Mouse (Mus musculus) spleen, postnatal 14 days (tissue): ENCODE measurements around the gene Celf1.
"Not testable (repeated sequence)": the region's sequence is repeated elsewhere in the genome, so short reads cannot be mapped to it uniquely, and the experiment has no call there.

Experiments
- DNase-seq, 2 experiments: peaks; one replicate each; pipeline ENCODE4 v3.0.0; 2021 to 2022; ENCODE audit warnings: low spot score in 2 of 2

Gene Celf1

DNA sequence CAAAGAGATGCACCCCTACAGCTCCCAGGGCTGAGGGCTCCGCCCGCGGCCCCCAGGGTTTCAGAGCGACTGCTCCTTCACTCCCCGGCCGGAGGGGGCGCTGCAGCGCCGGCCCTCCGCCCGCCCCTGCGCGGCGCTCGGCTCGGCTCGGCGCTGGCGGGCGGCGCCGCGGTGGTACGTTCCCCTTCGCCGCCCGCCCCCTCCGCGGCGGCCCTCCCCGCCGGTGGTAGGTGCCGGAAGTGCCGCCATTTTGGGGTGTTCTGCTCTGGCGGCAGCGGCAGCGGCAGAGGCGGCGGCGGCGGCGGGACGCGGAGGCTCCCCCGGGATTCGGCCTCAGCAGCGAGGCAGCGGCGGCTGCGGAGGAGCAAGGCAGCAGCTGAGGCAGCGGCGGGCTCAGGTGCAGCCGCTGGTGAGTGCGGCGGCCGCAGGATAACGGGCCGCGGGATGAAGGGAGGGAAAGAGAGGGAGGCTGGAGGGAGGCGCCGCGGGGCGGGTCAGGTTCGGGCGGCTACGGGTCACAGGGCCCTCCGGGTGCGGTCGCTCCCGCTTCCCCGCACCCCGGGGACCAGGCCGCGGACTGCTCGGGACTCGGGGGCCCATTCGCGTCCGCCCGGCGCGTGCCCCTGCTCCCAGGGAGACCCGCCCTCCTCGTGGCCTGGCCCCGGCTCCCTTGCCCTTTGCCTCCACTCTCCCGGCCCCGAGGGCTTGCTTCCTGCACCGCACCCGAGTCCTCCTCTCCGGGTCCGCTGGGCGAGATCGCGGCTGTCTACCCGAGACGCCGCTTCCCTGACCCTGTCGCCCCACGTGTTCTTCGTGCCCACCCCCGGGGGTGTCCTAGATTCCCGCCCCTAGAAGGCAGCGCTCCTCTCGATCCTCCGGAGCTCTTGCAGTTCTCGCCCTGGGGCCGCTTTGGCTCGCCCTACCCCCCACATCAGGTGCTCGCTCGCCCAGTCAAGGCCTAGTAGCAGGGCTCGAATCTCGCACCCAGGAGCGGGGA is at the start of gene Celf1:
Gene Celf1 (plus strand): TSS at position 150 of the 997 bp plus-strand sequence.
- DNase-seq = peak; percentile 69 to 80

DNA sequence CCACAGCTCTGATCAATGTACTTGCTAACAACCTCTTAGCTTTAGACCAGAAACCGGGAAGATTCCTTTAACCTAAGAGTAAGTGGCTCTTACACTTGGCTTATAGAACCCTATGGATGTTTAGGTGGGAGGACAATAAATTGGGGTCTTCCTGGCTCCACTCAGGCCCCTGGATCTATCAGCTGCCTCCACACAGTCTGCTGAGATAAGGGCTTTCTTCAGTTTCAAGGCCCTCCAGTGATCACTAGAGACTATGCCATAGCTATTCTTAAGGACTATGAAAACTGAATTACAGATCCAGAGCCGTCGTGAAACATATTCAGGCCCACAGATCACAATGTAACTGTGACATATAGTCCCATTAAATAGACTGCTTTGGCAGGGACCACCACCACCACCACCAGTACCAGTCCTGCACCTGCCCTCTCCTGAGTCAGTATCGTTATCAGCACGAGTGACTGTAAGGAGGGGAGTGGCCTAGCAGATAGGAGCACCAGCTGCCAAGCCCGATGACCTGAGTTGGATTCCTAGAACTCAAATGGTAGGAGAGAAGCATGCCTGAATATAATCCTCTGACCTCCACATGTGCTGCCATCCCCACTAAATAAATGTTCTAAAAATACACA is 46.4 kb upstream of the Celf1 start:
- no peak for DNase-seq

GRCm38 (mm10) chr2:90894299-90894677 is 45.9 kb upstream of the Celf1 start:
- DNase-seq = not testable (repeated sequence)

- no peak for DNase-seq
Observed at GRCm38 (mm10) chr2:90903398-90903797, 36.8 kb upstream of the Celf1 start.

DNA sequence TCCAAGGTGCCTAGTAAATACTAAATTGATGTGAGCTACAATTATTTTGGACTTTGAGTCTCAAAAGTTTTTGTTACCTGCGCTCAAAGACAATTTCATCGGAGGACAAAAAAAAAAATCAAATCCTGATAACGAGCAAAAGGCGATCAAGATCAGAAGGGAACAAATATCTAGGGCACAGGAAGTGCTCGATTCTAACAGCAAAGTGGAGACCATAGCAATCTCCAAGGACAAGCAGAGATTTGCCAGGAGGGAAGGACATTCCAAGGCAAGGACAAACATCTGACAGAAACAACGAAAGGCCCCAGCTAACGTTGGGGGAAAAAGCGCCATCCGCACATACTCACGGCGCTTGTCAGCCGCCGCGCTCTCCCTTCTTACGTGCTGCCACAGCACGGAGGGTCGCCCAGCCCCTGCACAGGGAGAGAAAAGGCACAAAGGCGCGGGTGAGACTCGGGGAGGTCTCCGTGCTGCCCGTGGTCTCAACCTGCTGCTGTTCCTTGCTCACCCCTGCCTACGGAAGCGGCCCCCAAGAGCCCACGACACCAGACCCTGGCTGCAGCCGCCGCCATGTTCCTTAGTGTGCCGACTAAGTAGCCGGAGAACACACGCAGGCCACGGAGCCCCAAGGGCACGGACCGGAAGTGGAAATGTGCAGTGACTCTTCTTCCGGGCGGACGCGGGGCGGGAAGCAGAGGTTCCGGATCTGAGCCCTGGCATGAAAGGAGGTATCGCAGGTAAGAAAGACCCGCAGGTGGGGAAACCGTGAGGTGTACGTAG is 35.9 kb upstream of the Celf1 start, which contains the start of the genes Kbtbd4 and Ndufs3:
Gene Kbtbd4 (plus strand): TSS at position 665 of the 780 bp plus-strand sequence.
Gene Ndufs3 (minus strand): TSS at position 752 of the 780 bp plus-strand sequence.
- DNase-seq = peak; percentile 77 to 88

- DNase-seq = no peak
Observed at GRCm38 (mm10) chr2:90904856-90905224, 35.3 kb upstream of the Celf1 start.

- DNase-seq = no peak
Observed at GRCm38 (mm10) chr2:90906721-90907120, 33.5 kb upstream of the Celf1 start.

DNA sequence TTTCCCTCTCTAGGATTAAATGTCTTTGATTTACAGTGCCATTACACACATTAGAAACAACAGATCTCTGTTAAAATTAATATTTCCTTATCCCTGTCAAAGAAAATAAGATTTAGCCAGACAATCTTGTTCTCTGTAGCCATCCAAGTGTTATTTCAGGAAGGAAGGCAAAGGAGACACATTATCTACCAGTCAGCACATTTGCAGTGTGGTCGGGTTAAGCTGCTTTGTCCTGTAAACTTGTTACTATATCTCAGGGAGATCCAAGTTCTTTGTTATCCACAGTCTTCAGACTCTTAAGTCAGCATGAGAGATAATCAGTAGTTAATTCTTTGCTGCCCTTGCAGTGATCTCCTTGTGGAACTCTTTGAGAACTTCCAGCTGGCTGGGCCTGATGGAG is 29.3 kb upstream of the Celf1 start:
- no peak for DNase-seq

DNA sequence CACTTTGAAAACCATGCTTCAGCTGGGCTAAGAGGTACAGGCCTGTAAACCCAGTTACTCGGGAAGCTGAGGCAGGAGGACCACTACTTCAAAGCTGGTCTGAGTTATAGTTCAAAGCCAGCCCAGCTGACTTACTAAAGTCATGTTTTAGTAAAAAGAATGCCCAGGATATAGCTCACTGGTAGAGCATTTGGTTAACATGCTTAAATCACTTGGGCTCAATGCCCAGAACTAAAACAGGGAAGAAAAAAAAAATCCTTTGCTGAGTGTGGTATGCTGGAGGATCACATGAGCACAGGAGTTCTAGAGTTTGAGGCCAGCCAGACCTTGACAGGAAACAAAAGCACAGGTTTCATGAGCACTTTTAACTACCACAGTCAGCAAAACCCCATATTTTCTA is 28.5 kb upstream of the Celf1 start:
- no peak for DNase-seq

- DNase-seq = no peak
Observed at GRCm38 (mm10) chr2:90913671-90914070, 26.5 kb upstream of the Celf1 start.

- no peak for DNase-seq
Observed at GRCm38 (mm10) chr2:90915516-90915915, 24.7 kb upstream of the Celf1 start.

DNA sequence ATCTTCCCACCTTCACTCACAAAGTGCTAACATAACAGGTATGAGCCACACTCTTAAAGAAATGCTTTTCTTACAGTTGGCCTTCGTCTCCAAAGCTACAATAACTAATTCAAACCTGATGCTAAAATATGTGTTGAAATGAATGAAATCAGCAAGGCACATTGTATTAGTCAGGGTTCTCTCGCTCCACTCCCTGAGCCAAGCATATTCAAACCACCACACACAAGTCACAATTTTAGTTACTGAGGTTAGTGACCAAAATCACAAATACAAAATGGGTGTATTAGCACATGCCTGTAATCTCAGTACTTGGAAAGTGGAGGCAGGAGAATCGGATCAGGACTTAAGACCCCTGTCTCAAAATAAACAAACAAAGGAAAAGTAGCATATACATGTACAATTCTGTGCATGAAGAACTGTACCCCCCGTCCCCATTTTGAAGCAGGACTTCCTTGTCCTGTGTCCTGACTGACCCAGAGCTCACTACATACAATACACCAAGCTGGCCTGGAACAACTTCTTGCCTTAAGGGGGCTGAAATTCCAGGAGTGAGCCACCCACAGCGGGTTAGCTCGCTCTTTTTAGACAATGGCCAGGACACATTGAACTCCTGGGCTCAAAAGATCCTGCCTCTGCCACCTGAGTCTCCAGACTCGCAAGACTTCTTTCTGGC is 23.5 kb upstream of the Celf1 start:
- no peak for DNase-seq

DNA sequence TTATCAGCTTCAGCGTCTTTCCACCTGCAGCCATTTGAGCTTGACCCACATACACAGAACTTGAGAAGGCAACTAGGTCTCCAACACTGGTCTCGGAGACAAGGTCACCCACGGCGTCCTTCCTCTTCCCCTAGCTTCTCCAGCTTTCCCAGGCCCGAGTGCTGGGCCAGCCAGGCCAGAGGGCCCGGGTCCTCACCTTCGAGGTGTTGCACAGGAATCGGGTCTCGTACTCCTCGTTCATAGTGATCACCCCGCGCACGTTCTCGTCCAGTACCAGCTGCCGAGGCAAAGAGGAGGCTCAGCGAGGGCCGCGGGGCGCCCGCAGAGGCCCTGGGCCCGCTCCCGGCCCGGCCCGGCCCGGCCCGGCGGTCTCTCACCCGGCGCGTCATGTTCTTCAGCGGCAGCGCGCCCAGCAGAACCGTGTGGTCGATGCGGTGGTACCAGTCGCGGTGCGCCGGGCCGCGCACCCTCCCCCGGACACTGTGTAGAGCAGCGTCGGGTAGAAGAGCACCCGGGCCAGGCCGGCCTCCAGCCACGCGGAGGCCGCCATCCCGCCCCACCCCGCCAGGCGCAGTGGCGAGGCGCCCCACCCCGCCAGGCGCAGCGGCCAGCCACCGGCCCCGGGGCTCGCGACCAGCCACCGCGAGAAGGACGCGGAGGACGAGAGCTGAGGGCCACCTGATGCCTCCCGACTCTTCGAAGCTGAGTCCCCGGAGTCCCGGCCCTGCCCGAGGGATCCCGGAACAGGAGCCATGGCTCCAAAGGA is 22.8 kb upstream of the Celf1 start:
- peak; percentile 49 to 54 for DNase-seq

- DNase-seq = no peak
Observed at GRCm38 (mm10) chr2:90917999-90918698, 22.0 kb upstream of the Celf1 start.

- DNase-seq = no peak
Observed at GRCm38 (mm10) chr2:90921178-90921577, 19.0 kb upstream of the Celf1 start.

DNA sequence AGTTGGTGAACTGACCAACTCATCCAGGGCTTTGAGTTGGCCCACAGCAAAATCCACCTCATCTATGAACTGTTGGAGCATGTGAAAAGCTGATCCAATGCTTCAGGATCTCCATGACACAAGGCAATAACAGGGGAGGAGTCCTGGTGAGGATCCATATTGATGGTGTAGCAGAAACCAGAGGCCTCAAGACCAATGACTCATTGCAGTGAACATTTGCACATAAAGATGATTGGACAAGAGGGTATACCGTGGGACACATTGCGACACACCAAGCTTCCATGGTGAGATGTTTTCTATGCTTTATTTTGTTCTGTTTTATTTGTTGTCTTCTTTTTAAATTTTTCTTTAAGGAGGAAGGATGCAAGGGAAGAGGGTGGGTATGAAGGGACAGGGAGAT is 17.5 kb upstream of the Celf1 start:
- no peak for DNase-seq

GRCm38 (mm10) chr2:90928566-90928965 is 11.6 kb upstream of the Celf1 start:
- DNase-seq = no peak

- no peak for DNase-seq
Observed at GRCm38 (mm10) chr2:90931829-90932228, 8.4 kb upstream of the Celf1 start.

DNA sequence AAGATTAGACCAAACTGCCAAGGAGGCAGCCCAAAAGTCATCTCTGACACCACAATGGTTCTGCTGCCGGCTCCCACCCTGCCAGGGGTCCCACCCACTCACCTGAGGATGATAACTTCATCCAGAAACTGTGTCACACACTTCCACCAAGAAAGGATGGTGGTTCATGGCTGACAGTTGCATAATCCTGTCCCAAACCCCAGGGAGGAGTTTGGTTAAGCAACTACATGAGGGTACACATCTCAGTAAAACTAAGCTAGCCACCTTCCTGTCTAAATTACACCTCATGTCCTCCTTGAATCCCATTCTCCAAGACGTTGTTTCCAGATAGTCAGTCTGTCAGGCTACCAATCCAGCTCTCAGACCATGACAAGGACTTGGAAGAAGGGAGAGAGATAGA is 7.9 kb upstream of the Celf1 start:
- DNase-seq = no peak

GRCm38 (mm10) chr2:90938362-90938761 is 1.8 kb upstream of the Celf1 start:
- no peak for DNase-seq
